Mouse (Mus musculus): Measurements from ENCODE around the gene C2cd2l.
A peak's percentile ranks its signal among the peaks of the same experiment; 100 is the strongest.
"Not testable (repeated sequence)": the region's sequence is repeated elsewhere in the genome, so short reads cannot be mapped to it uniquely, and the experiment has no call there.

Gene C2cd2l

GRCm38 (mm10) chr9:44336093-44336406, 16.0 kb upstream of the C2cd2l start:
- no peak for DNase-seq (ENCODE audit: low spot score)

GRCm38 (mm10) chr9:44335331-44336092, 15.4 kb upstream of the C2cd2l start:
- DNase-seq (ENCODE audit: low spot score) = no peak

GRCm38 (mm10) chr9:44334396-44335330, 14.6 kb upstream of the C2cd2l start, which contains the start of gene H2afx:
Gene H2afx (plus strand): TSS chr9:44334694.
- DNase-seq (ENCODE audit: low spot score) = peak; percentile 97

GRCm38 (mm10) chr9:44332918-44333638, 13.0 kb upstream of the C2cd2l start:
- no peak for DNase-seq (ENCODE audit: low spot score)

GRCm38 (mm10) chr9:44330736-44331135, 10.7 kb upstream of the C2cd2l start:
- DNase-seq (ENCODE audit: low spot score) = no peak

- DNase-seq (ENCODE audit: low spot score) = no peak
These were observed 7.8 kb upstream of the C2cd2l start for GRCm38 (mm10) chr9:44327926-44328325.

GRCm38 (mm10) chr9:44327064-44327711, 7.1 kb upstream of the C2cd2l start:
- DNase-seq (ENCODE audit: low spot score) = no peak

- DNase-seq (ENCODE audit: low spot score) = peak; percentile 79
These were observed 6.4 kb upstream of the C2cd2l start for GRCm38 (mm10) chr9:44326371-44327063.

GRCm38 (mm10) chr9:44325768-44326370, 5.8 kb upstream of the C2cd2l start, which contains the start of gene Dpagt1:
Gene Dpagt1 (plus strand): TSS chr9:44326019.
- DNase-seq (ENCODE audit: low spot score) = no peak

- not testable (repeated sequence) for DNase-seq (ENCODE audit: low spot score)
These were observed 5.1 kb upstream of the C2cd2l start for GRCm38 (mm10) chr9:44325032-44325767.

GRCm38 (mm10) chr9:44324147-44324546, 4.1 kb upstream of the C2cd2l start:
- no peak for DNase-seq (ENCODE audit: low spot score)

GRCm38 (mm10) chr9:44323656-44324055, 3.6 kb upstream of the C2cd2l start:
- DNase-seq (ENCODE audit: low spot score) = not testable (repeated sequence)

- DNase-seq (ENCODE audit: low spot score) = no peak
These were observed 681 bp upstream of the C2cd2l start for GRCm38 (mm10) chr9:44320799-44321133.

GRCm38 (mm10) chr9:44319105-44319886, 789 bp downstream of the C2cd2l start:
- no peak for DNase-seq (ENCODE audit: low spot score)

- DNase-seq (ENCODE audit: low spot score) = no peak
These were observed 1.3 kb downstream of the C2cd2l start for GRCm38 (mm10) chr9:44318826-44319095.

GRCm38 (mm10) chr9:44318076-44318825, 1.8 kb downstream of the C2cd2l start:
- no peak for DNase-seq (ENCODE audit: low spot score)

GRCm38 (mm10) chr9:44317452-44317851, 2.6 kb downstream of the C2cd2l start:
- DNase-seq (ENCODE audit: low spot score) = no peak

- DNase-seq (ENCODE audit: low spot score) = no peak
These were observed 5.2 kb downstream of the C2cd2l start for GRCm38 (mm10) chr9:44314910-44315309.

- DNase-seq (ENCODE audit: low spot score) = no peak
These were observed 5.9 kb downstream of the C2cd2l start for GRCm38 (mm10) chr9:44314257-44314547.

Measured in ovary, postnatal 36 days (tissue).